Mouse (Mus musculus): ENCODE data around the gene Cstf3. TPM values are rescaled to one million over a fixed set of nuclear protein-coding genes. Genes with fewer than 3 reads are reported as not detected.

The Cstf3 gene
- polyA plus RNA-seq, 1 experiment from 2014 or later, result 73.9 TPM

- WGBS, result 74% methylated on average over 4 of the region's 4 CpGs
- Histone ChIP-seq H3K4me2 (replicated peaks; ENCODE audit: low read depth, low read length) (no peak overlapping the region), H3K9me3 (ENCODE audit: control insufficient read depth, low read depth, low read length) (no peaks in the 10 kb centered on the region), H3K9ac (replicated peaks; ENCODE audit: low read depth, low read length) (no peak overlapping the region), H3K27me3 (ENCODE audit: control insufficient read depth, insufficient read depth, low read length) (no peaks in the 10 kb centered on the region), H3K36me3 (ENCODE audit: control insufficient read depth, insufficient read depth, low read length) (no peaks in the 10 kb centered on the region), H3K4me3 (ENCODE audit: low read depth, low read length) (no peak overlapping the region), H3K4me1 (ENCODE audit: control insufficient read depth, insufficient read depth, low read length) (no peaks in the 10 kb centered on the region), H3K27ac (ENCODE audit: low read length) (no peak overlapping the region)
- ATAC-seq (ENCODE audit: insufficient number of reproducible peaks, insufficient read depth, low FRiP score, low read depth), result no peak
These were observed 25.8 kb downstream of the Cstf3 start for GRCm38 (mm10) chr2:104615985-104616711.

- no peaks in the 10 kb centered on the region for H3K27me3 ChIP-seq (ENCODE audit: control insufficient read depth, insufficient read depth, low read length)
- H3K36me3 ChIP-seq (ENCODE audit: control insufficient read depth, insufficient read depth, low read length), result peaks cover 34% of the 10 kb centered on the region
- no peaks in the 10 kb centered on the region for H3K9me3 ChIP-seq (ENCODE audit: control insufficient read depth, low read depth, low read length)
- no peak for ATAC-seq (ENCODE audit: insufficient number of reproducible peaks, insufficient read depth, low FRiP score, low read depth)
- H3K4me2 ChIP-seq (replicated peaks; ENCODE audit: low read depth, low read length), result no peak overlapping the region
- H3K4me1 ChIP-seq (ENCODE audit: control insufficient read depth, insufficient read depth, low read length), result no peaks in the 10 kb centered on the region
- 85% methylated on average over 1 of the region's 1 CpGs for WGBS
- no peak overlapping the region for H3K4me3 ChIP-seq (ENCODE audit: low read depth, low read length)
- H3K9ac ChIP-seq (replicated peaks; ENCODE audit: low read depth, low read length), result no peak overlapping the region
- no peak overlapping the region for H3K27ac ChIP-seq (ENCODE audit: low read length)
These were observed 68.3 kb downstream of the Cstf3 start for GRCm38 (mm10) chr2:104658659-104659058.

GRCm38 (mm10) chr2:104663372-104664100 is 73.2 kb downstream of the Cstf3 start:
- H3K4me3 ChIP-seq (ENCODE audit: low read depth, low read length), result no peak overlapping the region
- no peak overlapping the region for H3K27ac ChIP-seq (ENCODE audit: low read length)
- 78% methylated on average over 8 of the region's 8 CpGs for WGBS
- no peak overlapping the region for H3K9ac ChIP-seq (replicated peaks; ENCODE audit: low read depth, low read length)
- no peak overlapping the region for H3K4me2 ChIP-seq (replicated peaks; ENCODE audit: low read depth, low read length)
- 0 out of 2 replicates have a peak, but pooled peaks have one; percentile 37 for ATAC-seq (ENCODE audit: insufficient number of reproducible peaks, insufficient read depth, low FRiP score, low read depth)
- peaks cover 26% of the 10 kb centered on the region for H3K36me3 ChIP-seq (ENCODE audit: control insufficient read depth, insufficient read depth, low read length)
- H3K27me3 ChIP-seq (ENCODE audit: control insufficient read depth, insufficient read depth, low read length), result no peaks in the 10 kb centered on the region
- no peaks in the 10 kb centered on the region for H3K9me3 ChIP-seq (ENCODE audit: control insufficient read depth, low read depth, low read length)
- no peaks in the 10 kb centered on the region for H3K4me1 ChIP-seq (ENCODE audit: control insufficient read depth, insufficient read depth, low read length)

GRCm38 (mm10) chr2:104669122-104669804 is 78.9 kb downstream of the Cstf3 start:
- H3K4me1 ChIP-seq (ENCODE audit: control insufficient read depth, insufficient read depth, low read length), result no peaks in the 10 kb centered on the region
- WGBS, result 78% methylated on average over 6 of the region's 6 CpGs
- no peak overlapping the region for H3K4me3 ChIP-seq (ENCODE audit: low read depth, low read length)
- H3K27me3 ChIP-seq (ENCODE audit: control insufficient read depth, insufficient read depth, low read length), result no peaks in the 10 kb centered on the region
- ATAC-seq (ENCODE audit: insufficient number of reproducible peaks, insufficient read depth, low FRiP score, low read depth), result no peak
- H3K4me2 ChIP-seq (replicated peaks; ENCODE audit: low read depth, low read length), result no peak overlapping the region
- H3K9ac ChIP-seq (replicated peaks; ENCODE audit: low read depth, low read length), result no peak overlapping the region
- no peak overlapping the region for H3K27ac ChIP-seq (ENCODE audit: low read length)
- H3K36me3 ChIP-seq (ENCODE audit: control insufficient read depth, insufficient read depth, low read length), result peaks cover 18% of the 10 kb centered on the region
- no peaks in the 10 kb centered on the region for H3K9me3 ChIP-seq (ENCODE audit: control insufficient read depth, low read depth, low read length)

- Histone ChIP-seq H3K4me2 (replicated peaks; ENCODE audit: low read depth, low read length) (no peak overlapping the region), H3K9ac (replicated peaks; ENCODE audit: low read depth, low read length) (no peak overlapping the region), H3K27ac (ENCODE audit: low read length) (no peak overlapping the region), H3K36me3 (ENCODE audit: control insufficient read depth, insufficient read depth, low read length) (no peaks in the 10 kb centered on the region), H3K4me3 (ENCODE audit: low read depth, low read length) (no peak overlapping the region), H3K9me3 (ENCODE audit: control insufficient read depth, low read depth, low read length) (no peaks in the 10 kb centered on the region), H3K27me3 (ENCODE audit: control insufficient read depth, insufficient read depth, low read length) (no peaks in the 10 kb centered on the region), H3K4me1 (ENCODE audit: control insufficient read depth, insufficient read depth, low read length) (no peaks in the 10 kb centered on the region)
- ATAC-seq (ENCODE audit: insufficient number of reproducible peaks, insufficient read depth, low FRiP score, low read depth), result no peak
These were observed 81.4 kb downstream of the Cstf3 start for GRCm38 (mm10) chr2:104671724-104672123.

GRCm38 (mm10) chr2:104677326-104677725 is 87.0 kb downstream of the Cstf3 start:
- H3K9ac ChIP-seq (replicated peaks; ENCODE audit: low read depth, low read length), result no peak overlapping the region
- no peak for ATAC-seq (ENCODE audit: insufficient number of reproducible peaks, insufficient read depth, low FRiP score, low read depth)

GRCm38 (mm10) chr2:104684771-104685170 is 94.4 kb downstream of the Cstf3 start:
- H3K27me3 ChIP-seq (ENCODE audit: control insufficient read depth, insufficient read depth, low read length), result no peaks in the 10 kb centered on the region
- no peaks in the 10 kb centered on the region for H3K36me3 ChIP-seq (ENCODE audit: control insufficient read depth, insufficient read depth, low read length)
- H3K4me1 ChIP-seq (ENCODE audit: control insufficient read depth, insufficient read depth, low read length), result no peaks in the 10 kb centered on the region
- ATAC-seq (ENCODE audit: insufficient number of reproducible peaks, insufficient read depth, low FRiP score, low read depth), result no peak
- H3K4me2 ChIP-seq (replicated peaks; ENCODE audit: low read depth, low read length), result no peak overlapping the region
- H3K9me3 ChIP-seq (ENCODE audit: control insufficient read depth, low read depth, low read length), result no peaks in the 10 kb centered on the region
- H3K4me3 ChIP-seq (ENCODE audit: low read depth, low read length), result no peak overlapping the region
- no peak overlapping the region for H3K9ac ChIP-seq (replicated peaks; ENCODE audit: low read depth, low read length)
- no peak overlapping the region for H3K27ac ChIP-seq (ENCODE audit: low read length)
- WGBS, result 90% methylated on average over 4 of the region's 4 CpGs

More at GRCm38 (mm10) chr2:104677326-104677725, 87.0 kb downstream of the Cstf3 start:
- Histone ChIP-seq H3K27me3 (ENCODE audit: control insufficient read depth, insufficient read depth, low read length) (no peaks in the 10 kb centered on the region), H3K4me3 (ENCODE audit: low read depth, low read length) (no peak overlapping the region), H3K4me1 (ENCODE audit: control insufficient read depth, insufficient read depth, low read length) (no peaks in the 10 kb centered on the region), H3K9me3 (ENCODE audit: control insufficient read depth, low read depth, low read length) (no peaks in the 10 kb centered on the region), H3K36me3 (ENCODE audit: control insufficient read depth, insufficient read depth, low read length) (no peaks in the 10 kb centered on the region), H3K4me2 (replicated peaks; ENCODE audit: low read depth, low read length) (no peak overlapping the region), H3K27ac (ENCODE audit: low read length) (no peak overlapping the region)
- WGBS, result 82% methylated on average over 3 of the region's 3 CpGs

- no peak overlapping the region for H3K9ac ChIP-seq (replicated peaks; ENCODE audit: low read depth, low read length)
- H3K4me3 ChIP-seq (ENCODE audit: low read depth, low read length), result no peak overlapping the region
- no peak overlapping the region for H3K4me2 ChIP-seq (replicated peaks; ENCODE audit: low read depth, low read length)
- WGBS, result 4% methylated on average over 13 of the region's 13 CpGs
- ATAC-seq (ENCODE audit: insufficient number of reproducible peaks, insufficient read depth, low FRiP score, low read depth), result peak; percentile 90
- H3K9me3 ChIP-seq (ENCODE audit: control insufficient read depth, low read depth, low read length), result no peaks in the 10 kb centered on the region
- H3K4me1 ChIP-seq (ENCODE audit: control insufficient read depth, insufficient read depth, low read length), result no peaks in the 10 kb centered on the region
- H3K27ac ChIP-seq (ENCODE audit: low read length), result no peak overlapping the region
- no peaks in the 10 kb centered on the region for H3K36me3 ChIP-seq (ENCODE audit: control insufficient read depth, insufficient read depth, low read length)
- no peaks in the 10 kb centered on the region for H3K27me3 ChIP-seq (ENCODE audit: control insufficient read depth, insufficient read depth, low read length)
These were observed 95.1 kb downstream of the Cstf3 start for GRCm38 (mm10) chr2:104685418-104685817.

Measured in stomach, embryonic 14.5 days (tissue).